Mouse (Mus musculus) frontal cortex, postnatal 36 days (tissue): ENCODE measurements at regions not wholly inside any gene's neighbourhood (a gene's known extent, or its start where the extent isn't known, plus 50 kb on each side); places are given as distances from the start of the nearest gene placed in this dataset.

Experiments used
- DNase-seq, 2 experiments: peaks; one replicate each; pipeline ENCODE4 v3.0.0; 2022; ENCODE audit warnings: low spot score in 2 of 2

DNA sequence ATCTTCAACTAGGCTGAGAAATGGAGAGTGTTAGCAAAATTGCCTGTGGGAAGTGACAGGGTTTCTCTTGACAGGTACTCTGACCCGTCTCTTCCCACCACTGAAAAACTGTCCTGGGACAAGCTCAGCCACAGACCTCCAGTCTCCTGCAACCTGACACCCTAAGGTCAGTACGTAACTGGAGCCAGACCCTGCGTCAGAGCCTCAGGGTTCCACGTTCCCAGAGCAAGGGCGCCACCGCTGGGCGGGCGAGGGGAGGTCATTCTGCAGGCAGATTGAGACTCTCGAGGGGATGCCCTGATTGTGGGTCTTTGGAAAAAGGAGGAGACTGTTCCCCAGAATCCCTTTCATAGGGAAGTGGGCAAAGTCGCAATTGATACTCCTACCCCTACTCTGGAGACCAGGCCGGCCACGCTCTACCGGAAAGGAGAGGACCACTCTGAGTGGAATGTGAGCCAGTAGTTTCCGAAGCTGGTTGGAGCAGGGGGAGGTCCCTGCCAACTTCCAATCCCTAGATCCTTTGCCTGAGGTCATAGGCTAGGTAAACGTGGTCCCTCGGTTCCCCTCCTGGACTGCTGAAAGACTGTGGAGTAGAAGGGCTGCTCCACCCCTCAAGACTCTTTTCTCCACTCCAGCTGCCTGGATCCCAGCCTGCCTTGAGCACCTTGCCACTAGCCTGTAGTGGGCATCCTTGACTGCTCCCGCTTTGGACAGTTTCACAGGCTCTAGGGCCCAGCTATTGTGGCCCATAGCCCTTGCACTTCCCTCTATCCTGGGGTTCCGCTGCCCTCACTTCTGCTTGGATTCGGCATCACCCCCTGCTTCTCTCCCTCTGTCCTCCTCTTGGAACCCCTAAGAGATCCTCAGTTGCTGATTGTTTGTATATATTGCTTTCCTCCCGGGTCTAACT lies 61.0 kb upstream of the Lpcat1 start:
- DNase-seq: no peak

DNA sequence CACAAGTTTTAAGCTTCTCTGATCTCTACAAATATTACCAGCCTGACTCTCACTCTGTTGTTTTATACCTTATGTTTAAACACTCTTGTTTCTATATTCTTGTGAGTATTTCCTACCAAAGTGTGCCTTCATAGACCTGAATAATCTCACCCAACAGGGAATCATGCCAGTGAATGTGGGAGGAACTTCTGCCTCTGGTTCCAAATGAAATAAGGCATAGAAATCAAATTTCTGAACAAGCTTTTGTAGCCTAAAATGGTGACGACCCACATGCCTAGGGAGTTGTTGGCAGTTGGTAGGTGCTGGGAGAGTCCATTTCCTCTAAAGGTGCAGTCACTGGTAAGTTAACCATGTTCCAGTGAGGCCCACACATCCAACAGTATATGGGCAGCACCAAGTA lies 66.1 kb upstream of the Lpcat1 start:
- DNase-seq: peak in 1 of 2 experiments; percentile 55

DNA sequence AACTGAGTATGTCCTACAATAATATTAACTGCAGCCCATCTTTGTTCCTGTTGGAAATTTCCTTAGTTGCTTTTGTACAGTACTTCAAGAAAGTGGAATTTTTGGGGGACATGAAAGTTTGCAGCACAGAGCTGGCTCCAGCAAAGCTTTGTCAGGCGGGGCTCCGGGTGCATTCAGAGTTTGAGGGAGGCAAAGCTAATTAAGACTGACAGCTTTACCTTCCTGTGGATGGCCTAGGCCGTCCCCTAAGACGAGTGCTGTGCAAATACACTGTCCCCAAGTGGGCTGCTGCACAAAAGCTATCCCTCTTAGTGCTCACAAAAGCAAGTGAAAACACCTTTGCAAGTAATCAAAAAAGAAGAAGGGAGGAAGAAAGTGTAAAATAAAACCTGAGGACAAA lies 68.7 kb upstream of the Ndufs6 start:
- no peak for DNase-seq

DNA sequence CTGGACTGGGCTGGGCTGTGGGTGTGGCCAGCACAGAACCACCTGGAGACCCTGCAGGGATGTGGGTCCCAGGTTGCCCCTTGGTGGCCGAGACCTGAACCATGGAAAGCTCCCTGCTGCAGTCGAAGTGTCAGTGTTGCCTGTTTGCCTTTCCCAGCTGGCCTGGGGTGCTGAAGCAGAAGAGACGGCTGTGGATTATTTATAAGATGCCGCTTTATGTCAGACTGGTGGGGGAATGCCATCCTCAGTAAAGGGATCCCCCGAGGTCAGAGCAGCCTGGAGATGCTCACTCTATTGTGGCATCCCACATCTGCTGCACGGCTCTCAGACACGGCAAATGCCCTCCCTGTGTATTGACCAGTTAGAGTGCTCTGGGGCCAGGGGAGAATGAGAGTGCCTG lies 67.5 kb upstream of the Ndufs6 start:
- DNase-seq: no peak

DNA sequence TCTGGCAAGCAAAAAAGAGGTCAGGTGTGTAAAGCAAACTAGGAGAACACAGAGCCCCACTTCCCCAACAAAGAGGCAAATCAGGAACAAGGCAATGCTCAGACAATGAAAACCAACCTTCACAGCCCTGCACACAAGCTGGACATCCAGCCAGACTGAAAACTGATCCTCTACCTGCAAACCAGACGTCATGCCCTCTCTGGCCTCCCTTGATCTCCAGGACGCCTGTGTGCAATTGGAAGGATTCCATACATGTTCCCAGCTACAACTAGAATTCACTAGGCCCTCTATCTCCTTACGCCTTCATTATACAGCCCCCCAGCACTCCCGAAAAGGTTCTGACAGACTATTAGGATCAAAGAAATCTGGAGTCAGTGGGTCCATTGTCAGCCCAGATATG lies 60.7 kb upstream of the Ndufs6 start:
- DNase-seq: no peak

DNA sequence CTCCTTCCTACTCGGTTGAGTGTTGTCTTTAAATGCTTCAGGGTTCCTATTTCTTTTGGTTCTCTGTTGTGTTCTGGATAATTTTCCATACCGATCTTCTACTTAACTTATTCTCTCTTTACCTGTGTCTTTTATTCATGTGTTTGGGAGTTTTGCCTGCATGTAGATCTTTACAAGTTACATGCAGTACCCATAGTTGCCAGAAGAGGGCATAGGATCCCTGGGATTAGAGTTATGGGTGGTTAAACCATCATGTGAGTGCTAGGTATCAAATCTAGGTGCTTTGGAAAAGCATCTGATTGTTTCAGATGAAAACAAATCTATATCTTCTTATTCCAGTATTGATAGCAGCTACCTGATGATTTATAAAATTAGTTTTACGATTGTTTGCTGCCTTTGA lies 55.2 kb upstream of the Ndufs6 start:
- DNase-seq: no peak
